Mouse (Mus musculus): ENCODE results near the gene Wnk2.

GRCm38 (mm10) chr13:49196766-49197165, 49.0 kb upstream of the Wnk2 start:
- TF ChIP-seq POLR2A (IDR thresholded peaks at IDR 0.05; ENCODE audit: low read depth, low read length) (no peak), CTCF (conservative IDR thresholded peaks at IDR 0.05; ENCODE audit: insufficient read depth, insufficient read length, low read depth, low read length) (no peak)
